Mouse (Mus musculus) embryonic facial prominence, embryonic 15.5 days (tissue): ENCODE data around the gene Cdc42bpa. TPM values are rescaled to one million over a fixed set of nuclear protein-coding genes. Genes with fewer than 3 reads are reported as not detected.

Experiments
- ATAC-seq: fragments of 200-750 bp; cut with Nextera tagmentation; 2 replicates; pipeline ENCODE4 v1.8.0; 2017; ENCODE audit warnings: low read depth, moderate TSS enrichment; ENCODE audit not compliant: insufficient number of reproducible peaks, low FRiP score, low TSS enrichment
- H3K27ac ChIP-seq: fragments of 300-500 bp; sonication (generic); replicated peaks from 2 replicates; pipeline ENCODE4 v1.5.1; 2015; ENCODE audit warnings: mild to moderate bottlenecking, inconsistent platforms
- H3K27me3 ChIP-seq: fragments of 300-500 bp; sonication (generic); 2 replicates; pipeline ENCODE4 v1.6.1; 2015; ENCODE audit warnings: inconsistent platforms
- H3K36me3 ChIP-seq: fragments of 300-500 bp; sonication (generic); 2 replicates; pipeline ENCODE4 v1.6.1; 2015; ENCODE audit warnings: mild to moderate bottlenecking, inconsistent platforms
- H3K4me1 ChIP-seq: fragments of 300-500 bp; sonication (generic); 2 replicates; pipeline ENCODE4 v1.6.1; 2015; ENCODE audit warnings: inconsistent platforms
- H3K4me2 ChIP-seq: fragments of 300-500 bp; sonication (generic); replicated peaks from 2 replicates; pipeline ENCODE4 v1.6.1; 2015; ENCODE audit warnings: mild to moderate bottlenecking, inconsistent platforms
- H3K4me3 ChIP-seq: fragments of 300-500 bp; sonication (generic); replicated peaks from 2 replicates; pipeline ENCODE4 v1.5.1; 2015; ENCODE audit warnings: mild to moderate bottlenecking, inconsistent platforms
- H3K9ac ChIP-seq: fragments of 300-500 bp; sonication (generic); 2 replicates; pipeline ENCODE4 v1.6.1; 2015; ENCODE audit warnings: inconsistent platforms
- H3K9me3 ChIP-seq: fragments of 300-500 bp; sonication (generic); replicated peaks from 2 replicates; pipeline ENCODE4 v1.6.1; 2016; ENCODE audit warnings: inconsistent platforms
- WGBS: fragments of 180-500 bp; shearing (Covaris S2); methylation state at CpG from one replicate; pipeline ENCODE4 v1.1.7; 2015; 5-methylcytosine and 5-hydroxymethylcytosine counted together
- polyA plus RNA-seq: library from polyadenylated mRNA; unstranded; fragments of >200 nt; fragmentation: Nextera tagmentation; extraction: Ambion mirVana; gene quantifications from 2 replicates; pipeline ENCODE4 v1.2.1, GENCODE M21; 2015

Gene Cdc42bpa
- polyA plus RNA-seq, 1 experiment from 2014 or later = 16.3 TPM

GRCm38 (mm10) chr1:180044160-180044559 is 83.9 kb downstream of the Cdc42bpa start:
- ATAC-seq = no peak
- Histone ChIP-seq H3K4me1 (no peaks in the 10 kb centered on the region), H3K9me3 (no peaks in the 10 kb centered on the region), H3K4me3 (no peak overlapping the region), H3K36me3 (peaks cover 13% of the 10 kb centered on the region), H3K27ac (no peak overlapping the region), H3K9ac (no peak overlapping the region), H3K27me3 (no peaks in the 10 kb centered on the region), H3K4me2 (no peak overlapping the region)
- whole genome bisulfite sequencing = 96% methylated on average over 2 of the region's 2 CpGs

GRCm38 (mm10) chr1:180045172-180045571 is 84.9 kb downstream of the Cdc42bpa start:
- no peak overlapping the region for H3K9ac ChIP-seq
- no peak for ATAC-seq

GRCm38 (mm10) chr1:180089176-180089575 is 128.9 kb downstream of the Cdc42bpa start:
- H3K4me3 ChIP-seq = no peak overlapping the region
- ATAC-seq = no peak
- WGBS = 91% methylated on average over 1 of the region's 1 CpGs
- H3K4me2 ChIP-seq = no peak overlapping the region
- H3K4me1 ChIP-seq = no peaks in the 10 kb centered on the region
- H3K9ac ChIP-seq = no peak overlapping the region
- no peaks in the 10 kb centered on the region for H3K27me3 ChIP-seq
- H3K36me3 ChIP-seq = no peaks in the 10 kb centered on the region
- no peaks in the 10 kb centered on the region for H3K9me3 ChIP-seq
- no peak overlapping the region for H3K27ac ChIP-seq

More at GRCm38 (mm10) chr1:180045172-180045571, 84.9 kb downstream of the Cdc42bpa start:
- Histone ChIP-seq H3K9me3 (no peaks in the 10 kb centered on the region), H3K4me3 (no peak overlapping the region), H3K36me3 (peaks cover 13% of the 10 kb centered on the region), H3K4me1 (no peaks in the 10 kb centered on the region), H3K4me2 (no peak overlapping the region), H3K27ac (no peak overlapping the region), H3K27me3 (no peaks in the 10 kb centered on the region)

GRCm38 (mm10) chr1:180098426-180098825 is 138.2 kb downstream of the Cdc42bpa start:
- Histone ChIP-seq H3K4me2 (no peak overlapping the region), H3K9me3 (no peaks in the 10 kb centered on the region)
- 92% methylated on average over 5 of the region's 5 CpGs for WGBS

GRCm38 (mm10) chr1:180104567-180104966 is 144.3 kb downstream of the Cdc42bpa start:
- Histone ChIP-seq H3K4me1 (no peaks in the 10 kb centered on the region), H3K27ac (no peak overlapping the region), H3K9me3 (no peaks in the 10 kb centered on the region), H3K4me3 (no peak overlapping the region), H3K36me3 (0 out of 2 replicates have a peak, but pooled peaks cover 2% of the 10 kb centered on the region), H3K4me2 (no peak overlapping the region), H3K27me3 (no peaks in the 10 kb centered on the region), H3K9ac (no peak overlapping the region)
- WGBS = 73% methylated on average over 3 of the region's 3 CpGs
- ATAC-seq = no peak

More at GRCm38 (mm10) chr1:180098426-180098825, 138.2 kb downstream of the Cdc42bpa start:
- no peaks in the 10 kb centered on the region for H3K27me3 ChIP-seq
- H3K27ac ChIP-seq = no peak overlapping the region
- H3K4me1 ChIP-seq = no peaks in the 10 kb centered on the region
- H3K36me3 ChIP-seq = peaks cover 26% of the 10 kb centered on the region; the same call in 1 of the 2 replicates
- H3K9ac ChIP-seq = no peak overlapping the region
- no peak overlapping the region for H3K4me3 ChIP-seq
- ATAC-seq = no peak

GRCm38 (mm10) chr1:180109050-180109449 is 148.8 kb downstream of the Cdc42bpa start:
- no peak for ATAC-seq
- Histone ChIP-seq H3K4me1 (no peaks in the 10 kb centered on the region), H3K27ac (no peak overlapping the region), H3K27me3 (no peaks in the 10 kb centered on the region), H3K9ac (no peak overlapping the region), H3K9me3 (no peaks in the 10 kb centered on the region), H3K36me3 (peaks cover 6% of the 10 kb centered on the region; the same call in 1 of the 2 replicates), H3K4me3 (no peak overlapping the region), H3K4me2 (no peak overlapping the region)
- 63% methylated on average over 5 of the region's 5 CpGs for WGBS

GRCm38 (mm10) chr1:180116525-180116924 is 156.3 kb downstream of the Cdc42bpa start:
- H3K4me3 ChIP-seq = no peak overlapping the region
- no peaks in the 10 kb centered on the region for H3K27me3 ChIP-seq
- no peaks in the 10 kb centered on the region for H3K9me3 ChIP-seq
- H3K4me1 ChIP-seq = no peaks in the 10 kb centered on the region
- peaks cover 11% of the 10 kb centered on the region for H3K36me3 ChIP-seq
- ATAC-seq = no peak
- no peak overlapping the region for H3K4me2 ChIP-seq
- H3K9ac ChIP-seq = no peak overlapping the region
- 74% methylated on average over 1 of the region's 1 CpGs for WGBS
- H3K27ac ChIP-seq = no peak overlapping the region

GRCm38 (mm10) chr1:180118233-180118632 is 158.0 kb downstream of the Cdc42bpa start:
- no peak overlapping the region for H3K4me3 ChIP-seq
- no peaks in the 10 kb centered on the region for H3K27me3 ChIP-seq
- WGBS = 81% methylated on average over 8 of the region's 8 CpGs
- H3K9ac ChIP-seq = no peak overlapping the region
- no peak overlapping the region for H3K27ac ChIP-seq
- no peaks in the 10 kb centered on the region for H3K4me1 ChIP-seq
- H3K9me3 ChIP-seq = no peaks in the 10 kb centered on the region
- peaks cover 11% of the 10 kb centered on the region for H3K36me3 ChIP-seq
- no peak for ATAC-seq
- no peak overlapping the region for H3K4me2 ChIP-seq

GRCm38 (mm10) chr1:180128077-180128792 is 168.0 kb downstream of the Cdc42bpa start:
- 94% methylated on average over 5 of the region's 5 CpGs for WGBS
- H3K36me3 ChIP-seq = no peaks in the 10 kb centered on the region; the same call in 1 of the 2 replicates
- H3K9ac ChIP-seq = no peak overlapping the region
- H3K27ac ChIP-seq = no peak overlapping the region
- no peak for ATAC-seq
- H3K4me3 ChIP-seq = no peak overlapping the region
- no peaks in the 10 kb centered on the region for H3K27me3 ChIP-seq
- H3K4me2 ChIP-seq = no peak overlapping the region
- no peaks in the 10 kb centered on the region for H3K4me1 ChIP-seq
- no peaks in the 10 kb centered on the region for H3K9me3 ChIP-seq

GRCm38 (mm10) chr1:180131402-180131801 is 171.1 kb downstream of the Cdc42bpa start:
- H3K9me3 ChIP-seq = no peaks in the 10 kb centered on the region
- H3K4me2 ChIP-seq = no peak overlapping the region
- peaks cover 3% of the 10 kb centered on the region; the same call in 1 of the 2 replicates for H3K36me3 ChIP-seq
- H3K27me3 ChIP-seq = no peaks in the 10 kb centered on the region
- no peak overlapping the region for H3K4me3 ChIP-seq
- H3K9ac ChIP-seq = no peak overlapping the region
- H3K27ac ChIP-seq = no peak overlapping the region
- no peak for ATAC-seq
- H3K4me1 ChIP-seq = no peaks in the 10 kb centered on the region
- WGBS = 52% methylated on average over 3 of the region's 3 CpGs

GRCm38 (mm10) chr1:180132187-180132586 is 171.9 kb downstream of the Cdc42bpa start:
- H3K9ac ChIP-seq = no peak overlapping the region
- H3K27me3 ChIP-seq = no peaks in the 10 kb centered on the region
- no peak overlapping the region for H3K27ac ChIP-seq
- no peaks in the 10 kb centered on the region for H3K4me1 ChIP-seq
- no peak overlapping the region for H3K4me2 ChIP-seq
- 78% methylated on average over 4 of the region's 4 CpGs for WGBS
- ATAC-seq = no peak
- peaks cover 10% of the 10 kb centered on the region for H3K36me3 ChIP-seq
- no peaks in the 10 kb centered on the region for H3K9me3 ChIP-seq
- no peak overlapping the region for H3K4me3 ChIP-seq

- H3K9ac ChIP-seq = no peak overlapping the region
- no peak for ATAC-seq
- no peaks in the 10 kb centered on the region for H3K4me1 ChIP-seq
- 48% methylated on average over 4 of the region's 4 CpGs for WGBS
- H3K4me2 ChIP-seq = no peak overlapping the region
- H3K27me3 ChIP-seq = no peaks in the 10 kb centered on the region
- H3K9me3 ChIP-seq = no peaks in the 10 kb centered on the region
- H3K27ac ChIP-seq = no peak overlapping the region
- no peak overlapping the region for H3K4me3 ChIP-seq
- H3K36me3 ChIP-seq = peaks cover 26% of the 10 kb centered on the region
Observed at GRCm38 (mm10) chr1:180139158-180139557, 178.9 kb downstream of the Cdc42bpa start.
